Mouse (Mus musculus) kidney, adult 2 months (tissue): ENCODE results near the gene A930002H24Rik. TPM values are rescaled to one million over a fixed set of nuclear protein-coding genes. Genes with fewer than 3 reads are reported as not detected.

Source experiments
- DNase-seq: peaks from one replicate; pipeline ENCODE4 v3.0.0; 2021
- H3K27ac ChIP-seq: fragments of 200-500 bp; 2 replicates; pipeline ENCODE4 v1.5.1; 2012; ENCODE audit warnings: low read depth, low read length, control low read depth, inconsistent platforms; ENCODE audit not compliant: insufficient read depth
- H3K27me3 ChIP-seq: fragments of 200-500 bp; replicated peaks from 2 replicates; pipeline ENCODE4 v1.6.1; 2012; ENCODE audit warnings: mild to moderate bottlenecking, moderate library complexity, low read length, inconsistent platforms; ENCODE audit not compliant: control insufficient read depth, insufficient read depth
- H3K36me3 ChIP-seq: fragments of 200-500 bp; 2 replicates; pipeline ENCODE4 v1.6.1; 2012; ENCODE audit warnings: mild to moderate bottlenecking, moderate library complexity, low read length, inconsistent platforms; ENCODE audit not compliant: control insufficient read depth, insufficient read depth
- H3K4me1 ChIP-seq: fragments of 200-500 bp; 2 replicates; pipeline ENCODE4 v1.6.1; 2011; ENCODE audit warnings: low read length; ENCODE audit not compliant: control insufficient read depth, insufficient read depth
- H3K4me3 ChIP-seq: fragments of 200-500 bp; 2 replicates; pipeline ENCODE4 v1.5.1; 2011; ENCODE audit warnings: mild to moderate bottlenecking, low read depth, low read length, control low read depth; ENCODE audit not compliant: insufficient read depth
- CTCF ChIP-seq: fragments of 200-500 bp; conservative IDR thresholded peaks from 2 replicates; pipeline ENCODE4 v1.5.1; 2011; ENCODE audit warnings: low read depth, mild to moderate bottlenecking, control low read depth, low read length, moderate library complexity, mixed read lengths; ENCODE audit not compliant: insufficient read depth, insufficient read length
- POLR2A ChIP-seq: fragments of 200-500 bp; IDR thresholded peaks from one replicate; pipeline ENCODE4 v1.6.1; 2011; ENCODE audit warnings: low read depth, low read length, control low read depth
- WGBS: fragments of 180-500 bp; shearing (Covaris S2); methylation state at CpG from one replicate; pipeline ENCODE4 v1.1.7; 2018; 5-methylcytosine and 5-hydroxymethylcytosine counted together
- polyA plus RNA-seq: library from polyadenylated mRNA; depleted of rRNA; stranded (reverse); fragments of >200 nt; gene quantifications from 2 replicates; pipeline ENCODE4 v1.2.3, GENCODE M21; 2012; rRNA removed

The A930002H24Rik gene
- 0.55 and 1.3 TPM in 2 replicates for polyA plus RNA-seq

DNA sequence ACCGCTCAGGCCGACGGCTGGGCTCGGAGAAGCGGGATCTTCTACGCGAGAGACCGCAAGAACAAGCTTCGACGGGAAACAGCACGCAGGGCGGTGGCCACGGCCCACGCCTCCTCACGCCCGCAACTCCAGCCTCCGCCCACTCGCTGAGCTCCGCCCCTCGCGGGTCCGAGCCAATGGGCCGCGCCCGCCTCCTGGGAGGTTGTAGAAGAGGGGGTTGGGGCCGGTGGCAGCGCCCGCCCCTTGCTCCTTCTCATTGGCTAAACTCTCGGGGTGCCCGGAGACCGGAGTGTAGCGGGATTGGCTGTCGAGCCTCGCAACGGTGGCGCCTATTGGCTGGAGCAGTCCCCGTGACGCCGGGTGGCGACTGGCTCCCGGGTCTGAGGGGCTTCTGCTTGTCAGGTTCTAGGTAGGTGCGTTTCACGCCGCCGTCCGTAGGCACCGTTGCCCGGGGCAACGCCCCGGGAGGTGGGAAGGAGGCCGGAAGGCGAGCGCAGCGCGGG lies at the start of gene A930002H24Rik:
TSS of gene A930002H24Rik (minus strand) at position 145 of the 503 bp plus-strand sequence.
- Histone ChIP-seq H3K27me3 (no peaks in the 10 kb centered on the region), H3K27ac (peak within 1 kb of the TSS; percentile 86), H3K4me1 (0 out of 2 replicates have a peak, but pooled peaks cover 2% of the 10 kb centered on the region), H3K36me3 (no peaks in the 10 kb centered on the region), H3K4me3 (peak within 1 kb of the TSS; percentile 99)
- peak; percentile 99 for DNase-seq
- peak; percentile 59 for TF ChIP-seq POLR2A
- no peak for TF ChIP-seq CTCF
- 2% methylated on average over 55 of the region's 55 CpGs for WGBS

DNA sequence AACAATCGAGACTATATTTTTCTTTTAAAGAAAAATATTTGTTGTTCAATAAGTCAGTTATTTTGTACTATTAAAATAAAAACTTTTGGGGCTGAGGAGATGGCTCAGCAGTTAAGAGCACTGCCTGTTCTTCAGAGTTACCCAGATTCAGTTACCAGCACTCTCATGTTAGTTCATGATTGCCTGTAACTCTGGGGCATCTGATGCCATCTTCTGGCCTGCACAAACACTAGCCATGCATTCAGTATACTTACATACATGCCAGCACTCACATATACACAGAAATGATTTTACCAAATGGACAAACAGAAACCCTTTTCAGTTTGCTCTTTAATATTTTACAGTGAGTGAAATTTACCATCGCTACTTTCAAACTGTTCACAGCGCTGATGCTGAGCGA lies 45.7 kb upstream of the A930002H24Rik start:
- H3K27ac ChIP-seq = no peak overlapping the region
- H3K4me1 ChIP-seq = no peaks in the 10 kb centered on the region
- H3K27me3 ChIP-seq = no peaks in the 10 kb centered on the region
- H3K4me3 ChIP-seq = no peak overlapping the region
- 92% methylated on average over 4 of the region's 4 CpGs for WGBS
- H3K36me3 ChIP-seq = no peaks in the 10 kb centered on the region; the same call in 1 of the 2 replicates
- TF ChIP-seq CTCF (no peak; the same call in 1 of the 2 replicates), POLR2A (no peak)
- no peak for DNase-seq

DNA sequence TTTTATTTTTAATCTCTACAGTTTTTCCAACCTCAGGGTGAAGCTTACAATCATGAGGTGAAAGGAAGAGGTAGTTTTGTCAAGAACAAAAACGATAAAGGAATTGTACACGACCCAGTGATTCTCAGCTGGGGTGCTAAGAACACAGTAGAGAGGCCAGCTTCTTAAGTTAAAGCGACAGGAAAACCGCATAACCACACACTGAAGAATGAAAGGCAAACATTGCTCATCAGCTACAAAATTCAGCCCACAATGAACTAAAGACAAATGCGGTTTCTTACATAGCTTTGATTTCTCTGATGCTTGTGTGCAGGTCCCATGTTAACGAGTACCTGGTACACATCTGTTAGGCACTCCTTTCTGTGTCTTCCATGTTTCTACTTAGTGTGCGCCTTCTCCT lies 33.5 kb upstream of the A930002H24Rik start:
- Histone ChIP-seq H3K27me3 (no peaks in the 10 kb centered on the region), H3K4me1 (no peaks in the 10 kb centered on the region), H3K36me3 (no peaks in the 10 kb centered on the region), H3K27ac (no peak overlapping the region), H3K4me3 (no peak overlapping the region)
- no peak for DNase-seq
- 93% methylated on average over 7 of the region's 7 CpGs for WGBS
- TF ChIP-seq CTCF (no peak), POLR2A (no peak)

DNA sequence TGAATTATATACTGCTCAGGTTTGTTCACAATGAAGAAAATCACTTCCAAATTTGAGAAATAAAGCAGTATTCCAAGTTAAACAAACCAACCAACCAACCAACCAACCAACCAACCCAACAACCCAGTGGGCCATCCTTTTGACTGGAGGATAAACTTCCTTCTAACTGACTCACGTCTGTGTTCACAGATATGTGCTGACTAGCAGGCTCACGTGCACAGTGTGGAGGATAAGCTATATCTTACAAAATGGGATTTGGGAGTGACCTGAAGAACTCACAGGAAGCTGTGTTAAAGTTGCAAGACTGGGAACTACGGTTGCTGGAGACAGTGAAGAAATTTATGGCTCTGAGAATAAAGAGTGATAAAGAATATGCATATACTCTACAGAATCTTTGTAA lies 32.2 kb upstream of the A930002H24Rik start:
- no peak overlapping the region for H3K4me3 ChIP-seq
- 67% methylated on average over 3 of the region's 3 CpGs for WGBS
- H3K27me3 ChIP-seq = no peaks in the 10 kb centered on the region
- H3K36me3 ChIP-seq = no peaks in the 10 kb centered on the region
- TF ChIP-seq POLR2A (no peak), CTCF (no peak)
- H3K4me1 ChIP-seq = no peaks in the 10 kb centered on the region
- no peak for DNase-seq
- no peak overlapping the region for H3K27ac ChIP-seq

DNA sequence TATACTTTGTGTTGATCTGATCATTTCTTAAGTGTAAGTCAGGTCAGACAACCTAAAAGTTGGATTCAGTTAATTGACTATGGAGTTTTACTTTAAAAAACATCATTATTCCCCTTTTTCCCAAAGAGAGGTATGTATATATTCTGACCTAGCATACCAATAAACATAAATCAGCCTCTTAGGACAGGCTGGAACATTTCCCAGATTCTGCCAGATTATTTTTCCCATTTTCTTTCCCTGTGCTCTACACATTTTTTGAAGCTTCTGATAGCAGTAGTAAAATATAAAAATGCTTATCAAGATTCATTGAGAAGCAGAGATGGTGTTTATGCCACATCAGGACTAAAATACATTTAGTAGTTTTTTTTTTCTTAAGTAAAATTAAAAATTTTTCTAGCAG lies 27.0 kb upstream of the A930002H24Rik start:
- Histone ChIP-seq H3K4me3 (no peak overlapping the region), H3K27ac (no peak overlapping the region), H3K36me3 (no peaks in the 10 kb centered on the region), H3K4me1 (no peaks in the 10 kb centered on the region), H3K27me3 (no peaks in the 10 kb centered on the region)
- no peak for TF ChIP-seq CTCF
- TF ChIP-seq POLR2A = no peak
- DNase-seq = no peak

DNA sequence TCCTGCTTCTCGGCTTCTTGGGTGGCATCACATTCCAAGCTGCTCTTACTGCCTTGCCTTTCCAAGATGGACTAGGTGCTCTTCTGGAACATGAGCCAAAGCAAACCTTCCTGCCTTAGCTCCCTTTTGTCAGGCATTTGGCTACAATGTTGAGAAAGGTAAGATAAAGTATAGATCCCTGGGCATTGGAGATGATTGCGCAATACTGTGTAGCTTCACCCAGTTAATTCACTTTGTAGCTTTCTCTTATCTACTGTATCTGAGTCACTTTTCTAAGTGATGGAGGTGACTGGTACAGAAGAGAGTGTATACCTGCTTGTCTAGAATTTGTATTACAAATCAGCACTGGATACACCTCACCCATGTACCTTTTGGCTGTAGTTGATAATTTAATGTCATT lies 23.4 kb upstream of the A930002H24Rik start:
- 96% methylated on average over 2 of the region's 2 CpGs for WGBS
- no peaks in the 10 kb centered on the region for H3K36me3 ChIP-seq
- no peak overlapping the region for H3K4me3 ChIP-seq
- no peak for TF ChIP-seq CTCF
- no peak for TF ChIP-seq POLR2A
- no peak overlapping the region for H3K27ac ChIP-seq
- no peak for DNase-seq
- no peaks in the 10 kb centered on the region for H3K27me3 ChIP-seq
- H3K4me1 ChIP-seq = no peaks in the 10 kb centered on the region

DNA sequence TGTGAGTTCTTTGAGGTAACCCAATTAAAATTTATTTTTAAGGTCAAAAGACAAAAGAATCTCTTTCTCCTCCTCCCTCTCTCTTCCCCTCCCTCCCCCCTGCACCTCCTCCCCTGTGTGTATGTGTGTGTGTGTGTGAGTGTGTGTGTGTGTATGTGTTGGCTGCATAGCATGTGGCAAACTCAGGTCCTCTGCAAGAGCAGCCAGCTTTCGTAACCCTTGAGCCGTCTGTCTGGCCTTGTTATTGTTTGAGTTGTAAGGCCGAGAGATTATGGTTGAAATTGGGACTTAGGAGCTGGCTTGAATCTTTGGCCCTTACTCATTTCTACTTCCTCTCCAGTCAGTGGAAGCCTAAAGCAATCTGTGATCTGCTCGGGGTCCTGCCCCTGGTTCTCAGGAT lies 16.4 kb upstream of the A930002H24Rik start:
- TF ChIP-seq CTCF (no peak), POLR2A (no peak)
- Histone ChIP-seq H3K4me3 (no peak overlapping the region), H3K36me3 (no peaks in the 10 kb centered on the region), H3K27me3 (no peaks in the 10 kb centered on the region), H3K27ac (no peak overlapping the region), H3K4me1 (no peaks in the 10 kb centered on the region)
- no peak for DNase-seq
- WGBS = 79% methylated on average over 4 of the region's 4 CpGs
